Mouse (Mus musculus) cerebellum, adult 18-20 months (tissue): ENCODE results near the gene Hspa1l.
A peak's percentile ranks its signal among the peaks of the same experiment; 100 is the strongest.
"Not testable (repeated sequence)": the region's sequence is repeated elsewhere in the genome, so short reads cannot be mapped to it uniquely, and the experiment has no call there.

Experiments used
- DNase-seq, 2 experiments: peaks; one replicate each; pipeline ENCODE4 v3.0.0; 2021

Gene Hspa1l

DNA sequence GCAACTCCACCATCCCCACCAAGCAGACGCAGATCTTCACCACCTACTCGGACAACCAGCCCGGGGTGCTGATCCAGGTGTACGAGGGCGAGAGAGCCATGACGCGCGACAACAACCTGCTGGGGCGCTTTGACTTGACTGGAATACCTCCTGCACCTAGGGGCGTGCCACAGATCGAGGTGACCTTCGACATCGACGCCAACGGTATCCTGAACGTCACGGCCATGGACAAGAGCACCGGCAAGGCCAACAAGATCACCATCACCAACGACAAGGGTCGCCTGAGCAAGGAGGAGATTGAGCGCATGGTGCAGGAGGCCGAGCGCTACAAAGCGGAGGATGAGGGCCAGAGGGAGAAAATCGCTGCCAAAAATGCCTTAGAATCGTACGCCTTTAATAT lies 5.7 kb downstream of the Hspa1l start:
- DNase-seq = no peak

DNA sequence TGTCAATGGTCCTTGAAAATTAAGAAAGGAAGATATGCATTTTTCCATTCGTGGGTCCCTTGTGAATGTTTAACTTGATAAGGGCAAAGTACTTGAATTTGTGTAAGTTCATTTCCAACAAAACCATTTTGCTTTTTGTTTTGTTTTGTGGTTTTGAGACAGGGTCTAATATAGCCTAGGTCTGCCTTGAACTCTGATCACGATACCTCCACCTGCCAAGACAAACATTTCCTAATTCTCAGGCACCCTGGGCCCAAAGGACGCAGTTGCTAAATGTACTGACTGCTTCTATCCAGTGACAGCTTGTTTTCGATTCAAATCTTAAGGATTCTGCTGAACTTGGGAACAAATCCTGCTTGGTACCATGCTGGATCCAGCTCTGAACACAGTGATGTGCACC lies 7.1 kb downstream of the Hspa1l start:
- DNase-seq = no peak

DNA sequence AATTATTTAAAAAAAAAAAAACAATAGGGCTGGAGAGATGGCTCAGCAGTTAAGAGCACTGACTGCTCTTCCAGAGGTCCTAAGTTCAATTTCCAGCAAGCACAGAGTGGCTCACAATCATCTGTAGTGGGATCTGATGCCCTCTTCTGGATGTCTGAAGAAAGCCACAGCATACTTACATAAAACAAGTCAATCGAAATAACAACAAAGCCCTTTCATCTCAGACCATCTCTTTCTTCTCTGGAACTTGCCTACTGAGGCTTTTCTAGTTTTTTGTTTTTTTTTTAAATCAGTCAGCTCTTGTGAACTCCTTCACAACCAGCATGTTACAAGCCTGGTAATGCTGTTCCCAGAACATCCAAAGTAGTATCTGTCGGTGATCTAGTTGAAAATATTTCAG lies 8.2 kb downstream of the Hspa1l start:
- DNase-seq = peak; percentile 35 to 48

DNA sequence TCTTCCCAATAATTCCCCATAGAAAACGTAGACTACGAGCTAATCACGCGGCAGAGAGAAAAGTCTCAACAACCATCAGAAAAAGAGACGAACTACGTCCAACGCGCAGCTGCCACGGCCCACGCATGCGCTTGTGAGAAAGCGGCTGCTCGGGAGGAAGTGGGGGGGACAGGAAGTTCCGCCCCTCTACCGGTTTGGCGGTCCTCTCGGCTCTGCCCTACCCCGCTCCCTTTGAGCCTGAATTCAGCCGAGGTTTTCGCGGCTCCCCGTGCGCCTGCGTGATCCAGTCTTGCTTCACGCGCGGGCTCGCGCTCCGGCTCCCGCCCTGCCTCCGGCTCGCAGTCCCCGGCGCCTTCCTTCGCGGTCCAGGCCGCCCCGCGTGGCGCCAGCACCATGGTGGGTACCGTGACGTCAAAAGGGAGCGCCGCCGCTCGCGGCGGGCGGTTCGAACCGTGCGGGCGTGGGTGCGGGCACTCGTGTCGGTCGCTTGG lies 9.2 kb downstream of the Hspa1l start, which contains the start of gene Lsm2:
Lsm2 (plus strand) TSS at position 173 of the 491 bp plus-strand sequence.
- DNase-seq = peak; percentile 93 to 94

DNA sequence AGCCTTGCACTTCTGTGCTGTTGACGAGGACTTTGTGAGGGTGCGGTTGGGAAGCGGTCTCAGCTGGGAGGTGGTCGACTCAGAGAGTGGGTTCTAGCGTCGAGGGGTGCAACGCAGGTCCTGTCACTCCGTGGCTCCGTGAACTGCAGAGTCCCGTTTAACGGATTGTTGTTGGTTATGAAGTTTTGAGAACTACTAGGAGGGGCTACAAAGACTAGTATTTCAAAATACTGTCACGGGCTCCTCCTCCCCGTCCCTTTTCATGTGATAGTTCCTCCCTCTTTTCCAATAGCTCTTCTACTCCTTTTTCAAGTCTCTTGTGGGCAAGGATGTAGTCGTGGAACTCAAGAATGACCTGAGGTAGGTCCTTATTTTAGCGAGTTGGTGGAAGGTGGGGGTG lies 9.8 kb downstream of the Hspa1l start:
- no peak for DNase-seq

DNA sequence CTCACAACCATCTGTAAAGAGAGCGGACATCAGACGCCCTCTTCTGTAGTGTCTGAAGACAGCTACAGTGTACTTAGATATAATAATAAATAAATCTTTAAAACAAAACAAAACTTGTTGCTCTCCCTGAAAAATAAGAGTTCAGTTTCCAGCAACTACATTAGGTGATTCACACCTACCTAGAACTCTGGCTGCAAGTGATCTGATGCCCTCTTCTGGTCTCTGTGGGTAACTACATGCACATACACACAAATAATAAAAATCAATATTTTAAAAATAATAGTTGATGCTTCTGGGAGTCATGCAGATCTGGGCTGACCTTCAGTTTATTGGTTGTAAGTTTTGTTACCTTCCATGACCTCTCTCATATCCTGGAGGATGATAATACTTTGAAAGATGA lies 11.7 kb downstream of the Hspa1l start:
- DNase-seq = peak in 1 of 2 experiments; percentile 38

DNA sequence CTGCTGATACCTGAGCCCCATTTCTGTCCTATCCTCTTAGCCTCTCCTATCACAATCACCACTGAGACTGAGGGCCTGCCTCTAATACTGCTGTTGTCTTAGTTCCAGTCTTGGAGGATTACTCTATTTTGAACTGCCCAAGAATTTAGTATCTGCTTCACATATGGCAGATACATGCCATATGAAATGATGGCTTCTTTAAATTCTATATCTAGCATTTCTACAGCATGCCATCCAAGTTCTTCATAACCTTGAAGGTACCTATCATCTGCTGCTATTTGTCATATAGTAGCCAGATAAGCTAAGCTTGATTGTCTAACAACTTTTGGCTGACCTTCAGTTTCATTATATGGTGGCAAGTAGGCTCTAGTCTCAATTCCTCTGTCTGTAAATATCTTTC lies 22.2 kb downstream of the Hspa1l start:
- DNase-seq = no peak

DNA sequence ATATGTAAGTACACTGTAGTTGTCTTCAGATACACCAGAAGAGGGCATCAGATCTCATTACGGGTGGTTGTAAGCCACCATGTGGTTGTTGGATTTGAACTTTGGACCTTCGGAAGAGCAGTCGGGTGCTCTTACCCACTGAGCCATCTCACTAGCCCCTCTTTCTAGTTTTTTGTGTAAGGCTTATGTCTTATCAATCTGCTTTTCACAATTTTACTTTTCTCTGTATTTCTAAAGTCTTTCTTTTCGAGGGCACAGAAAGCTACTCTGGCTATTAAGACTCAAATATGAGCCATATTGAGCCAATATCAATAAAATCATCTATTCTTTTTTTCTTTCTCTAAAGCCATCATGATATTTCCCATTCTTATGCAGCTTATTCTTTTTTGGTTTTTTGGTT lies 22.7 kb downstream of the Hspa1l start:
- DNase-seq = not testable (repeated sequence)

DNA sequence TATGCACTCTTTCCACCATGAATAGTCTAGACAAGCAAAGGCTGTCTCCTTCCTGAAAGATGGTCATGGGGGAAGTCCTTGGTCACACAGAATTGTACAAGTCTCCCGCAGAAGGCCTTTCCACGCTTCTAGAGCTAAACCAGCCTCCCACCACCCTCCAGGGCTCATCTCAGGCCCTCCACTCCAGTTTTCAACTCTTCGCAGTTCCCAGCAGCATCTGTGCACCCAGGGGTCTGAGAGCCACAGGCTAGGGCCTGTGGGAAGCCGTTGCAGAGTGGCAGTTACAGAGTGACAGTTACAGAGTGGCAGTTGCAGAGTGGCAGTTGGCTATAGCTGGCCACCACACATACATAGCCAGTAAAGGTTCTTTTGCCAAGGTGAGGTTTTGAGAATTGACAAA lies 23.4 kb downstream of the Hspa1l start:
- not testable (repeated sequence) for DNase-seq

DNA sequence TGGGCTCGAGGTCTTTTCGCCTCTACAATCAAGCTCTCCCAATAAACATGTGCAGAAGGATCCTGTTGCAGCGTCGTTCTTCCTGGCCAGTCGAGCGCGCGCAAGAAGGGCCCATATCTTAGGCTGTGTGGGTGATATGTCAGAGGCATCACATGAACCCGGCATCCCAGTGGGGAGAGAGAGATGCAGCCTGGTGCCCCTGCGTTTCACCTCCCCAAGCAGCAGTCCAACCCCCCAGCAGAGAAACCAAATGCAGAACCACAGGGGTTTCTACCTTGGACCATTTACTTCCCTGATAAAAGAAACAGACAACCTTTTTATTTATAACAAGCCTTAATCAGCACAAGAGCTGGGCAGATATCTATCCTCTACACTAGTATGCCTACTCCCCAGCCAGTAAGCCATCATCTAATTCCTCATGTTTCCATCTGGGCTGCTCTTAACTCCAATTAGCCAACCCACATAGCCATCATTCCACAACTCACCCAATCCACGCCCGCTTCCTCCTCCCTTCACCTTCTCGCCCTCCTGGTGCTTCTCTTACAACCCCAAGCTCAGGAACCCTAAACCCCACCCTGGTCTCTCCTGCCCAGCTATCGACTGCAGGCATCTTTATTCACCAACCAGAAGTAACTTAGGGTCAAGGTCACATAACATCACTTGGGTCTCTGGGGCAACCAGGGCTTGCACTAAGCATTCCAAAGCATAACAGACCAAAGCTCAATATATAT lies 24.1 kb downstream of the Hspa1l start:
- DNase-seq = no peak

DNA sequence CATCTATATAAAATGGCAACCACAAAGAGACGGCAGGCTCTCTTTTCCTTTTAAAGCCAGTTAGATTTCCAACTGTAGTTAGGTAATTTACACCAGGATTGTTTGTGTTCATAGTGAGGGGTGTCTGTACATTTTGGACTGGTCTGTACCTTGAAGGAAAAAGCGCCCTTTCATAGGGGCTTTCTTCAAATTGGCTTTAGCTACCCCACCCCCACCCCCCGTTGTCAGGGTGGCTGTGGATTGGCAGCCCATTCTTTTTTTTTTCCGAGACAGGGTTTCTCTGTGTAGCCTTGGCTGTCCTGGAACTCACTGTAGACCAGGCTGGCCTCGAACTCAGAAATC lies 24.6 kb downstream of the Hspa1l start:
- no peak for DNase-seq

DNA sequence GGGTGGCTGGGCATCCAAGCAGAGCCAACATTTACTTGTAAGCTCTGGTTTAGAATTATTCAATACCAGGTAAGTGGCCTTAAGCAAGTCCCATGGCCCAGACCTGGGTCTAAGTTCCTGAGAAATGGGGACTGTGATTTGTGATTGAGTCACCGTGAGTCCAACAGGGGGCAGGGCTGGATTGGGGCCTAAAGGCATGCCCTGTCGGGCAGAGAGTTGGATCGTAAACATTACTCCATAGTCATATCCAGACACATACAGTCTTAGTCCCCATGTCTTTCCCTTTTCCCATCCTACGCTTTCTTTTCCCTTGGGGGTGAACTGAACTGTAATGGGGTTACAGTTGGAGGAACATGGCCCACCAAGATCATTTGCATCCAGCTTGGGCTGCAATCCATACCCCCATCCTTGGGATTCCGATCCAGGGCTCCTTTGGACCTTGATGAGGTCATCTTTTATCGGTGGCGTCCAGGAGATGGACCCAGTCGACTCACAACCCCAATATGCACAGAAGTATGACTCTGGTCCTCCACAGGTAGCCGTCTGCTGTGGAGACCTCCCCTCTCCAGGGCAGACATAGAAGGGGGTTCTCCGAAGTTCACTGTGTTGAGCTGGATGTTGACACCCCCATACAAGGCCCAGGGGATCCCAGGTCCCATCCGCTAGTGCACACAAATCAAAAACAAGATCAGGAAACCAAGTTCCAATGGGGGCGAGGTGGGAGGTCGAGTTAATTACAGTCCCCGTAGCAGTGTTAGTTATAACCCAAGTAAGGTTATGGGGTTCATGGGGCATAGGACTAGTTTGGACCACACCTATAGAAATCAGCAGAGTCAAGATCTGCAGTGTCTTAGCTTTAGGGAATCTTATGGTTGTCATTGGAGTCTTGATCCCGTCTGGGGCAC lies 26.3 kb downstream of the Hspa1l start:
- no peak for DNase-seq

DNA sequence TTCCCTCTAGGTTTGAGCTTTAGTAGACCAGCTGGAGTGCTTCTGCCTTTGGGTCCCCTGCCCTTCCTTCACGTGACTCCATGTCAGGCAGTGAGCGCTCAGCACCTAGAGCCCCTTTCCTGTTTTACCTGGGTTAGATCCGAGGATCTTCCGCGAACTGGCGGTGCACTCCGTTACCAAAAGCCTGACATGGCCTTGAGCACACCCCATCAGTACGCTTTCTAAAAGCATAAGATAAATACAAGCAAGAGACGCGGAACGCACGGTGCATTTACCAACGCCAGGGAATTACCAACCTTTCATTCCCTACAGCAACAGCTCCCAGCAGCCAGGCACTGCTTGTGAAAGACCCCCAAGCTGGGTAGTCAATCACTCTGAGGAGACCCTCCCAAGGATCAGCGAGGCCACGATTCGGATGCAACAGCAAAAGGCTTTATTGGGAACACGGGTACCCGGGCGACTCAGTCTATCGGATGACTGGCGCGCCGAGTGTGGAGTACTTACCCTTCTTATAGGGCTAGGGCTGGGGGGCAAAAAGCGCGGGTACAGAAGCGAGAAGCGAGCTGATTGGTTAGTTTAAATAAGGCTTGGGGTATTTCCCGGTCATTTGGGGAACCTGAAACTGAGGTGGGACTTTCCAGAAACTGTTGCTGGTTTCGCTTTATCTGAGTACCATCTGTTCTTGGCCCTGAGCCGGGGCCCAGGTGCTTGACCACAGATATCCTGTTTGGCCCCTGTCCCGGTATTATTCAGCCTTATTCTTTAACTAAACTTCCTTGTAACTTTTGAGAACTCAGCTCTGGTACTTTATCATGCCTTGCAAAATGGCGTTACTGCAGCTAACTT lies 27.6 kb downstream of the Hspa1l start:
- not testable (repeated sequence) for DNase-seq

DNA sequence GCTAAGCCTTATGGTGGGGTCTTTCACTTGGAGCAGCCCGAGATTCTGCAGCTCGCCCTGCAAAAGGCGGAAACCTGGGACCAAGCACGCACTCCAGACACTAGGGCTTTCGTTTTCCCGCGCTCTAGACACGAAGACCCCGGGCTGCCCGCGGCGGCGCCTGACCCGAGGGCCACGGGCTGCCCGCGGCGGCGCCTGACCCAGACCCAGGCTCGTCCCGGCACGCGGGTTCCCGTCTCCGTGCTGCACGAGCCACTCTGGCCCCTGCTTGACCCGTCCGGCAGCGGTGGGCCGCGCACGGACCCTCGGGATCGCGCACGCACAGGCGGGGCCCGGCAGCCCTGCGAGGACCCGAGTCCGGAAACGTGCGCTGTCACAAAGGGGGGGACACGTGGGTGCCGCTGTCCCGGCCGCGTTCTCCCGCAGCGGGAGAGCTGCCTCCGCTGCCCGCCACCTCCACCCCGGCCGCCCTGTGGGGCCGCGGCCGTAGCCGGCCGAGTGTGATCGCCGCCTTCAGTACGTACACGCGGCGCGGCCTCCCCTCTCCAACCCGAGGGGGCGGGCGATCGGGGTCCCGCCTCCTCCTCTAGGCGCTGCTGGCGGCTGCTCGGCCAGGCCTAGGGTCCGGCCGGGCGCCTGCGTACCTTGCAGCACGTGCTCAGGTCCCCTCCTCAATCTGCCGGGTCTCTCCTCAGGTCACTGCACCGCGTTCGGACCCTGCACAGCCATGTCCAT lies 28.4 kb downstream of the Hspa1l start, which contains the start of gene Vars:
Vars (plus strand) TSS at position 271 of the 735 bp plus-strand sequence.
- peak; percentile 77 to 87 for DNase-seq

DNA sequence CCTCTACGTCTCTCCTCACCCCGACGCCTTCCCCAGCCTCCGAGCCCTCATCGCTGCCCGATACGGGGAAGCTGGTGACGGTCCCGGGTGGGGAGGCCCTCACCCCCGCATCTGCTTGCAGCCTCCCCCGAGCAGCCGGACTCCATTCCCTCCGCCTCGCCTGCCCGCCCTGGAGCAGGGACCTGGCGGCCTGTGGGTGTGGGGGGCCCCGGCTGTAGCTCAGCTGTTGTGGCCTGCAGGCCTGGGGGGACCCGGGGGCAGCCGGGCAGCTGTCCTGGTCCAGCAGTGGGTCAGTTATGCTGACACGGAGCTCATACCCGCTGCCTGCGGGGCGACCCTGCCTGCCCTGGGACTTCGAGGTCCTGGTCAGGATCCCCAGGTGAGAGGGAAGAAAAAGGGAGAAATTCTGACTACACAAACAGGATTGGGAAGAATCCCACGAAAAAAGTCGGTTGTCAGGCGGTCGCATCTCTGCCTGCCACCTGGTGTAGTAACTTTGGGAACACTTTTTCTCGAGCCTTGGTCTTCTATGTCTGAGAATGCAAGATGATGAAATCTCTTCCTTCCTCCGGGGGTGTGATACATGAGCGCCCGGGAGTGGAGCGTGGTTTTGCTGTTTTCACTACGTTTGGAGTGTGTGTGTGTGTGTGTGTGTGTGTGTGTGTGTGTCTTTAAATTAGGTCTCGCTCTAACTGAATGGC lies 29.1 kb downstream of the Hspa1l start:
- DNase-seq = peak in 1 of 2 experiments; percentile 35

DNA sequence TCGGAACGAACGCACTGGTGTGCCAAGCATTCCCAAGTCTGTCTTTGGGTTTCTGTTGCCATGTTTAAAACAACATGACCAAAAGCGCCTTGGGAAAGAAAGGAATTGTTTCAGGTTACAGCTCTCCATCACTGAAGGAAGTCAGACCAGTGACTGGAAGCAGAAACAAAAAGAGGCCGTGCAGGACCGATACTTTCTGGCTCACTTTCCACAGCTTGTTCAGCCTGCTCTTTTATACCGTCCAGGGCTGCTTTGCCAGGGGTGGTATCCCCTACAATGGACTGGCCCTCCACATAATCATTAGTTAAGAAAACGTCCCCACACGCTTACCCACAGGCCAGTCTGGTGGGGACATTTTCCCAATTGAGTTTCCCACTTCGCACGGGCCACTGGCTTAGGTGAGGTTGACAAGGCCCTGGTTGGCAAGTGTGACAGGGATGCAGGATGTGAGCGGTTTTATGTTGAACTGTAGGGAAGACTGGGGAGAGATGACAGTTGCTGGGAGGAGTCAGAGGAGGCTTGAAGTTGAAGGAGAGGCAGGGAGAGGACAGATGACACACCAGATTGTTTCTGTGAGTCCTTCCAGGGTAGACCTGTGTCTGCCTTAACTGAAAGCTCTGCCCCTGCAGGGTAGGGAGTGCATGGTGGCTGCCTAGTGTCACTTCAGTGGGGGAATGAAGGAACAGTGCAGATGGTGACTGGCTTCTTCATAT lies 29.8 kb downstream of the Hspa1l start:
- DNase-seq = no peak

DNA sequence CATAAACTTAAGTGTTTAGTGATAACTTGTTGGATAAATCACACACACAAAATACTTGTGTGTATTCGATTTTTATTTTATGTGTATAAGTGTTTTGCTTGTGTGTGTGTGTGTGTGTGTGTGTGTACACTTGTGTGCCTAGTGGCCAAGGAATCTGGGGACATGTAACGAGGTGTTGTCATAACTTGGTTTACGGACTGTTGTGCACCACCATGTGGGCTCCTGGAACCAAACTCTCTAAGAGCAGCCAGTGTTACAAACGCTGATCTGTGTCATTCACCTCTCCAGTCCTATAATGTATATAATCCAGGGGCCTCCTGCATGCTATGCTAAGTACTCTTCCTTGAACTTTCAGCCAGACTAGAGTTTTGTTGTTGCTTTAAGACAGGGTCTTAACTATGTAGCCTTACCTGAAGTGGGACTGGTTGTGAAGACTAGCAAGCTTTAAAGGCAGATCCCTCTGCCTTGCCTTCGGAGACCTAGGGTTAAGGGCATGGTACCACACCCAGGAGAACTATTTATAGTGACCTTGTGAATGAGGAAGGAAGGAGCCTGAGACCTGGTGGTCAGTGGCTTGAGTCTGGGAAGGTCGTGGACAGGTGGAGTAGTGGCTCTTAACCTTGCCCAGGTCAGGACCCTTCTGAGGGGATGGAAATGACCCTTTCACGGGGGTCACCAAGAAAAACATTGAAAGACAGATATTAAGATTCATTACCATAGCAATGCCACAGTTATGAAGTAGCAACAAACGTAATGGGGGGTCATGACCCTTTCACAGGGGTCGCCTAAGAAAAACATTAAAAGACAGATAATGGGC lies 30.7 kb downstream of the Hspa1l start:
- DNase-seq = no peak

DNA sequence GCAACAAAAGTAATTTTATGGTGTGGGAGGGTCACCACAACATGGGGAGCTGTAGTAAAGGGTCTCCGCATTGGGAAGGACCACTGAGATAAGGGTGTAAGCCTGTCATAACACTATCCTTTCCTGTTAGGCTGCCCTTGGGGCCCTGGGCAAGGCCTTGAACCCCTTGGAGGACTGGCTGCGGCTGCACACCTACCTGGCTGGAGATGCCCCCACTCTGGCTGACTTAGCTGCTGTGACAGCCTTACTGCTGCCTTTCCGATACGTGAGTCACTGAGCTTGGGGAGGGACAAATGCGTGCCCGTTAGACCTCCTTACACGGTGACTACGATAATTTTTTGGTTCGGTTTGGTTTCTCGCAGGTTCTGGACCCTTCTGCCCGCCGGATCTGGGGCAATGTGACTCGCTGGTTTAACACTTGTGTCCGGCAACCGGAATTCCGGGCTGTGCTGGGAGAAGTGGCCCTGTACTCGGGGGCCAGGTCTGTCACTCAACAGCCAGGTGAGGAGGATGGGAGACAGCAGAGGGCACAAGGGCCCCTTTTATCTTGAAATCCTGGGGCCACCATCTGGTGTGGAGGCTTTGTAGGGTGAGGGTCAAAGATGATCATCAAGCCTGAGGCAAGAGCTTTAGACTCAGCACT lies 31.7 kb downstream of the Hspa1l start:
- DNase-seq = peak in 1 of 2 experiments; percentile 6

DNA sequence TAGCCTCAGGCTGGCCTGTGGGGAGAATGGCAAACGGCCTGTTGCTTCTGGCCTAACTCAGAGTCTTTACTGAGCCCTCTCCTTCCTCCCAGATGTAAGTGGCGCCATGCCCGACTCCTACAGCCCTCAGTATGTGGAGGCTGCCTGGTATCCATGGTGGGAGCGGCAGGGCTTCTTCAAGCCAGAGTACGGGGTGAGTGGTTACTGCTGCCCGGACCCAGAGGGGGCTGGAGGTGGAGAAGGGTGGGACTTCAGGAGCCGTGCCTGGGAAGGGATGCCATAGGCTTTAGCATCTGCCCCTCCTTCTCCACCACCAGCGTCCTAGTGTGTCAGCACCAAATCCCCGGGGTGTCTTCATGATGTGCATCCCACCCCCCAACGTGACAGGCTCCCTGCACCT lies 32.7 kb downstream of the Hspa1l start:
- DNase-seq = peak in 1 of 2 experiments; percentile 9
